9 mouse cellular contexts compared by ENCODE assay signal in the genomic region with DNA sequence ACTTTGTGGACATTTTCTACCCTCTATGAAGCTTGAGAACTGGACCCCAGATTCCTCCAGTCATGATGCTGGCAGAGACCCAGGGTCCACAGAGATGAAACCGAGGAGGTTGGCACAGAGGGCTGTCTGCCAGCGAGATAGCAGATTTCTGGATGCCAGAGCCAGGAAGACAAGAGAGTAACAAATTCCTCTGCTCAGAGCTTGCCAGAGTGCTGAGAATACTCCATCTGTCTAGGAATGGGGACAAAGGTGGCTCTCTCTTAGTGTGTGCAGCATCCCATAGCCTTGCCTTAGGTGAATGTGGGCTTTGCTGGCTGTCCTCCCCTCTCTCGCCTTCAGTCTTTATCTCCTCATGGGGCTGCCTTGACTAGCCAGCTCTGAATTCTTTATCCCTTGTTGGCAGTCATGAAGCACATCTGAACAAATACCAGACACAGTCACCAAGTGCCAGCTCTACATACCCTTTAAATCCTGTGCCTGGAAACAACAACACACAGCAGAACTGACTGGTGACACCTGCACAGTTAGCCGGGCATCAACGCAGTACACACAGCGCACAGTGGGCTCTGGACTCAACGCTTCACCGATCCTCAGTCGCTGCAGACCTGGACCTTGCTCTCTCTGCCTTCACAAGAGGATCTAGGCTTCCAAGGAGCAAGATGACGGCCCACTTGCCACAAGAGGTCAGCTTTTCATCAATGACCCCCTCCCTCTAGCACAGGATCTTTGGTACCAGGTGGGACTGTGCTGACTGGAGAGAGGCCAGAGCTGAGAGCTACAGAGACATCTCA. TPM values are rescaled to one million over a fixed set of nuclear protein-coding genes. Genes with fewer than 3 reads are reported as not detected.
DNase-seq lines count a peak whose midpoint lies in the region; ATAC-seq and TF ChIP-seq lines count a peak whose summit lies in the region.
"Had no signal": no experiment of that assay in that cellular context is flagged by ENCODE, and none has a peak within 500 bp of the region (broad histone marks: within the 10 kb centered on the region; RNA-seq: fewer than 3 reads in every experiment).

A gene (plus strand): TSS at position 260 of the 791 bp plus-strand sequence.

- H3K4me2 ChIP-seq in forebrain, embryonic 14.5 days (ENCODE audit: low read length), result no peak within 1 kb of the TSS
- H3K4me2 ChIP-seq in forebrain, embryonic 12.5 days, result no peak within 1 kb of the TSS
- peak within 1 kb of the TSS; percentile 44 for H3K4me2 ChIP-seq in heart, embryonic 15.5 days
- no peak within 1 kb of the TSS for H3K4me2 ChIP-seq in midbrain, embryonic 14.5 days (ENCODE audit: low read length)
- H3K4me2 ChIP-seq in midbrain, embryonic 15.5 days, result no peak within 1 kb of the TSS
- H3K4me2 ChIP-seq: lung, embryonic 15.5 days had no signal

- H3K27ac ChIP-seq in forebrain, embryonic 14.5 days (ENCODE audit: low read depth, low read length), result peak within 1 kb of the TSS; percentile 6; the same call in 1 of the 2 replicates
- no peak within 1 kb of the TSS for H3K27ac ChIP-seq in forebrain, embryonic 12.5 days
- peak within 1 kb of the TSS; percentile 84 for H3K27ac ChIP-seq in heart, embryonic 15.5 days
- peak within 1 kb of the TSS; percentile 73 for H3K27ac ChIP-seq in left cerebral cortex, adult 2 months
- no peak within 1 kb of the TSS for H3K27ac ChIP-seq in midbrain, embryonic 14.5 days (replicated peaks; ENCODE audit: low read depth, low read length)
- H3K27ac ChIP-seq in midbrain, embryonic 15.5 days, result no peak within 1 kb of the TSS
- H3K27ac ChIP-seq: lung, embryonic 15.5 days had no signal

- no peak within 1 kb of the TSS for H3K4me3 ChIP-seq in forebrain, embryonic 14.5 days (ENCODE audit: low read depth, low read length)
- H3K4me3 ChIP-seq in forebrain, embryonic 12.5 days (replicated peaks), result no peak within 1 kb of the TSS
- no peak within 1 kb of the TSS for H3K4me3 ChIP-seq in heart, embryonic 15.5 days
- no peak within 1 kb of the TSS for H3K4me3 ChIP-seq in left cerebral cortex, adult 2 months
- no peak within 1 kb of the TSS for H3K4me3 ChIP-seq in midbrain, embryonic 14.5 days (replicated peaks; ENCODE audit: low read depth, low read length)
- no peak within 1 kb of the TSS for H3K4me3 ChIP-seq in midbrain, embryonic 15.5 days
- H3K4me3 ChIP-seq: lung, embryonic 15.5 days had no signal

- ATAC-seq in forebrain, embryonic 14.5 days, result peak; percentile 54; the same call in 1 of the 2 replicates
- no peak for ATAC-seq in forebrain, embryonic 12.5 days (ENCODE audit: low FRiP score)
- peak; percentile 78 for ATAC-seq in heart, embryonic 15.5 days (replicated peaks; ENCODE audit: insufficient number of reproducible peaks, insufficient read depth, low FRiP score, low read depth)
- no peak for ATAC-seq in midbrain, embryonic 14.5 days (ENCODE audit: low FRiP score, low TSS enrichment)
- ATAC-seq in midbrain, embryonic 15.5 days (replicated peaks), result no peak

- H3K36me3 ChIP-seq in forebrain, embryonic 14.5 days (ENCODE audit: control insufficient read depth, insufficient read depth, low read length), result no peaks in the 10 kb centered on the region
- no peaks in the 10 kb centered on the region for H3K36me3 ChIP-seq in forebrain, embryonic 12.5 days (replicated peaks)
- no peaks in the 10 kb centered on the region for H3K36me3 ChIP-seq in heart, embryonic 15.5 days
- H3K36me3 ChIP-seq in midbrain, embryonic 14.5 days (ENCODE audit: control insufficient read depth, insufficient read depth, low read length), result no peaks in the 10 kb centered on the region
- H3K36me3 ChIP-seq in midbrain, embryonic 15.5 days (replicated peaks), result no peaks in the 10 kb centered on the region
- H3K36me3 ChIP-seq: lung, embryonic 15.5 days had no signal

- intact Hi-C loops in left cerebral cortex, adult 2 months (cut with DNase I), result loop anchor here (1.0 to 2.0 kb wide), 2 partner anchors 18 to 30 kb away; no protein-coding TSS in a partner anchor

- no peak within 1 kb of the TSS for H3K9ac ChIP-seq in forebrain, embryonic 14.5 days (ENCODE audit: low read length)
- no peak within 1 kb of the TSS for H3K9ac ChIP-seq in forebrain, embryonic 12.5 days
- no peak within 1 kb of the TSS for H3K9ac ChIP-seq in heart, embryonic 15.5 days
- H3K9ac ChIP-seq in midbrain, embryonic 14.5 days (replicated peaks; ENCODE audit: low read length), result no peak within 1 kb of the TSS
- no peak within 1 kb of the TSS for H3K9ac ChIP-seq in midbrain, embryonic 15.5 days
- H3K9ac ChIP-seq: lung, embryonic 15.5 days had no signal

- H3K4me1 ChIP-seq in forebrain, embryonic 14.5 days (ENCODE audit: control insufficient read depth, insufficient read depth, low read length), result no peaks in the 10 kb centered on the region
- H3K4me1 ChIP-seq in forebrain, embryonic 12.5 days, result no peaks in the 10 kb centered on the region
- peaks cover 38% of the 10 kb centered on the region for H3K4me1 ChIP-seq in heart, embryonic 15.5 days (replicated peaks)
- no peaks in the 10 kb centered on the region for H3K4me1 ChIP-seq in midbrain, embryonic 14.5 days (ENCODE audit: control insufficient read depth, insufficient read depth, low read length)
- no peaks in the 10 kb centered on the region for H3K4me1 ChIP-seq in midbrain, embryonic 15.5 days
- H3K4me1 ChIP-seq: lung, embryonic 15.5 days had no signal

- H3K9me3 ChIP-seq in forebrain, embryonic 14.5 days (replicated peaks; ENCODE audit: control insufficient read depth, low read length), result no peaks in the 10 kb centered on the region
- no peaks in the 10 kb centered on the region for H3K9me3 ChIP-seq in forebrain, embryonic 12.5 days
- H3K9me3 ChIP-seq in heart, embryonic 15.5 days (replicated peaks), result no peaks in the 10 kb centered on the region
- H3K9me3 ChIP-seq in midbrain, embryonic 14.5 days (ENCODE audit: control insufficient read depth, low read length), result no peaks in the 10 kb centered on the region
- H3K9me3 ChIP-seq in midbrain, embryonic 15.5 days, result no peaks in the 10 kb centered on the region
- H3K9me3 ChIP-seq: lung, embryonic 15.5 days had no signal

- no peaks in the 10 kb centered on the region for H3K27me3 ChIP-seq in forebrain, embryonic 14.5 days (replicated peaks; ENCODE audit: control insufficient read depth, insufficient read depth, low read length)
- H3K27me3 ChIP-seq in forebrain, embryonic 12.5 days, result no peaks in the 10 kb centered on the region
- H3K27me3 ChIP-seq in heart, embryonic 15.5 days, result no peaks in the 10 kb centered on the region
- H3K27me3 ChIP-seq in midbrain, embryonic 14.5 days (ENCODE audit: control insufficient read depth, insufficient read depth, low read length), result no peaks in the 10 kb centered on the region
- H3K27me3 ChIP-seq in midbrain, embryonic 15.5 days (replicated peaks), result no peaks in the 10 kb centered on the region
- H3K27me3 ChIP-seq: lung, embryonic 15.5 days had no signal

- no peak for TF ChIP-seq CTCF in brain, embryonic 14.5 days (IDR thresholded peaks at IDR 0.05; ENCODE audit: borderline replicate concordance, extremely low read depth, insufficient read depth, insufficient read length)
- TF ChIP-seq CTCF in left cerebral cortex, adult 2 months (IDR thresholded peaks at IDR 0.05), result no peak

- DNase-seq in forebrain, embryonic 14.5 days (ENCODE audit: low spot score), result peak; percentile 66
- peak; percentile 69 for DNase-seq in brain, embryonic 14.5 days (ENCODE audit: low read depth)
- DNase-seq in left cerebral cortex, adult 2 months (ENCODE audit: extremely low spot score in 1 of 2, low spot score in 2 of 2), result peak; percentile 26 to 57
- DNase-seq in midbrain, embryonic 14.5 days, result no peak
- no peak for DNase-seq in spleen, adult 12 weeks (ENCODE audit: low spot score)

- TF ChIP-seq POLR2A in brain, embryonic 14.5 days (IDR thresholded peaks at IDR 0.05; ENCODE audit: borderline replicate concordance, extremely low read depth, insufficient read depth, insufficient read length, poor library complexity, severe bottlenecking), result no peak

- 71% methylated on average over 10 of the region's 10 CpGs for WGBS in forebrain, embryonic 14.5 days
- WGBS in forebrain, embryonic 12.5 days, result 87% methylated on average over 10 of the region's 10 CpGs
- WGBS in heart, embryonic 15.5 days, result 60% methylated on average over 10 of the region's 10 CpGs
- 82% methylated on average over 10 of the region's 10 CpGs for WGBS in midbrain, embryonic 14.5 days
- 82% methylated on average over 10 of the region's 10 CpGs for WGBS in midbrain, embryonic 15.5 days

RNA-seq across cellular contexts. Expression of the gene that starts here (rescaled TPM):
- polyA plus RNA-seq in forebrain, embryonic 14.5 days (2014; fragmentation: Nextera tagmentation; extraction: Ambion mirVana), result 0.10 and 0.42 TPM in 2 replicates
- polyA plus RNA-seq in forebrain, embryonic 12.5 days (2016; fragmentation: Nextera tagmentation; extraction: Ambion mirVana), result 0.15 and 0.29 TPM in 2 replicates
- polyA plus RNA-seq in brain, embryonic 14.5 days (2012; rRNA removed), result 0.19 and 0.30 TPM in 2 replicates
- 2.5 TPM in 2 replicates for polyA plus RNA-seq in heart, embryonic 15.5 days (2015; fragmentation: Nextera tagmentation; extraction: Ambion mirVana)
- 1 to 10 TPM; 2.1 to 2.3 TPM for total RNA-seq in left cerebral cortex, adult 2 months (2021)
- polyA plus RNA-seq in midbrain, embryonic 14.5 days (2014; fragmentation: Nextera tagmentation; extraction: Ambion mirVana), result 0.11 and 0.19 TPM in 2 replicates
- 0.08 and 0.13 TPM in 2 replicates for polyA plus RNA-seq in midbrain, embryonic 15.5 days (2015; fragmentation: Nextera tagmentation; extraction: Ambion mirVana)

Comparison
In these comparisons a context has a peak if more than half of its experiments do, and no peak if none do; other contexts are left out.
1. Peak in DNase-seq, ATAC-seq and H3K27ac ChIP-seq in forebrain, embryonic 14.5 days; RNA of the gene not detected or under 1 TPM.
2. Peak in DNase-seq in brain, embryonic 14.5 days; RNA of the gene not detected or under 1 TPM.
3. DNase-seq: peak in left cerebral cortex, adult 2 months (2 of 2); none in midbrain, embryonic 14.5 days (single experiment) and spleen, adult 12 weeks (single experiment).
4. H3K27ac ChIP-seq: peak in heart, embryonic 15.5 days (single experiment) and left cerebral cortex, adult 2 months (single experiment); none in forebrain, embryonic 12.5 days (single experiment), midbrain, embryonic 14.5 days (single experiment) and midbrain, embryonic 15.5 days (single experiment).